Mouse (Mus musculus) kidney, adult 2 months (tissue): ENCODE data around the gene Mettl16.

Experiments used
- CTCF ChIP-seq: fragments of 200-500 bp; conservative IDR thresholded peaks from 2 replicates; pipeline ENCODE4 v1.5.1; 2011; ENCODE audit warnings: low read depth, mild to moderate bottlenecking, control low read depth, low read length, moderate library complexity, mixed read lengths; ENCODE audit not compliant: insufficient read depth, insufficient read length
- POLR2A ChIP-seq: fragments of 200-500 bp; IDR thresholded peaks from one replicate; pipeline ENCODE4 v1.6.1; 2011; ENCODE audit warnings: low read depth, low read length, control low read depth

DNA sequence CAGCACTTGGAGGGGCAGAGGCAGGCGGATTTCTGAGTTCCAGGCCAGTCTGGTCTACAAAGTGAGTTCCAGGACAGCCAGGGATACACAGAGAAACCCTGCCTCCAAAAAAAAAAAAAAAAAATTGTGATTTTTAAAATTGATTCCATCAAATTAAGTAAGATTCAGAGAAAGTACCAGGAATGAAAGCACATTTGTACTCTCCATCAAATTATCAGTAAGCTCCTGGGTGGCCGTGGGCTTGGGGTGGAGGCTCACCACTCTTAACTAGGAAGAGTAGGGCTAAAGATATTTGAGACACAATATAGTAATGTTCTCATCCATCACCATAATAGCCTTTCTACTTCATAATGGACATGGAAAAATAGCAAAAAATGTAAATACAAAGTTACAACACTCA is 49.5 kb upstream of the Mettl16 start:
- TF ChIP-seq POLR2A (no peak), CTCF (no peak)
